31 mouse cellular contexts compared by ENCODE assay signal in genomic region chr2:49656988-49657387, GRCm38 (mm10). TPM values are rescaled to one million over a fixed set of nuclear protein-coding genes. Genes with fewer than 3 reads are reported as not detected.
DNase-seq lines count a peak whose midpoint lies in the region; ATAC-seq and TF ChIP-seq lines count a peak whose summit lies in the region.
"Had no signal": no experiment of that assay in that cellular context is flagged by ENCODE, and none has a peak within 500 bp of the region (broad histone marks: within the 10 kb centered on the region; RNA-seq: fewer than 3 reads in every experiment).

No protein-coding gene starts in this region.

- H3K27me3 ChIP-seq in neural tube, embryonic 15.5 days (replicated peaks): no peaks in the 10 kb centered on the region
- H3K27me3 ChIP-seq in stomach, postnatal 0 days (ENCODE audit: control insufficient read depth, insufficient read depth, low read length): no peaks in the 10 kb centered on the region
- H3K27me3 ChIP-seq: embryonic facial prominence, embryonic 13.5 days; forebrain, embryonic 15.5 days; heart, embryonic 13.5 days; hindbrain, embryonic 12.5 days; kidney, embryonic 15.5 days; limb, embryonic 15.5 days; neural tube, embryonic 12.5 days had no signal

- H3K4me1 ChIP-seq in neural tube, embryonic 15.5 days: peaks cover 72% of the 10 kb centered on the region
- H3K4me1 ChIP-seq in stomach, postnatal 0 days (replicated peaks; ENCODE audit: control insufficient read depth, insufficient read depth): no peaks in the 10 kb centered on the region

- no peak overlapping the region for H3K9ac ChIP-seq in neural tube, embryonic 15.5 days (replicated peaks)
- no peak overlapping the region for H3K9ac ChIP-seq in stomach, postnatal 0 days (ENCODE audit: low read length)
- H3K9ac ChIP-seq: embryonic facial prominence, embryonic 13.5 days; forebrain, embryonic 15.5 days; heart, embryonic 13.5 days; hindbrain, embryonic 12.5 days; kidney, embryonic 15.5 days; limb, embryonic 15.5 days; neural tube, embryonic 12.5 days had no signal

- intact Hi-C loops in heart, postnatal 14 days (cut with DNase I): no loop called here

- H3K27ac ChIP-seq in layer of hippocampus, adult 2 months: peak overlapping the region; percentile 39; the same call in 1 of the 2 replicates
- H3K27ac ChIP-seq in neural tube, embryonic 15.5 days (replicated peaks): no peak overlapping the region
- H3K27ac ChIP-seq in stomach, postnatal 0 days (replicated peaks): no peak overlapping the region
- H3K27ac ChIP-seq: embryonic facial prominence, embryonic 13.5 days; forebrain, embryonic 10.5 days; forebrain, embryonic 15.5 days; gastrocnemius, adult 2 months; heart, adult 2 months; heart, embryonic 13.5 days; hindbrain, embryonic 12.5 days; hindbrain, postnatal 0 days; kidney, embryonic 15.5 days; limb, embryonic 10.5 days; limb, embryonic 15.5 days; macrophage; neural tube, embryonic 12.5 days had no signal

- WGBS in neural tube, embryonic 15.5 days: 90% methylated on average over 2 of the region's 2 CpGs
- WGBS in stomach, postnatal 0 days: 83% methylated on average over 2 of the region's 2 CpGs

- H3K4me2 ChIP-seq in neural tube, embryonic 15.5 days: no peak overlapping the region
- H3K4me2 ChIP-seq in stomach, postnatal 0 days (replicated peaks; ENCODE audit: low read depth): no peak overlapping the region
- H3K4me2 ChIP-seq: embryonic facial prominence, embryonic 13.5 days; forebrain, embryonic 15.5 days; heart, embryonic 13.5 days; hindbrain, embryonic 12.5 days; kidney, embryonic 15.5 days; limb, embryonic 15.5 days; neural tube, embryonic 12.5 days had no signal

- TF ChIP-seq EP300 in stomach, postnatal 0 days (optimal IDR thresholded peaks at IDR 0.05): no peak

- DNase-seq in heart, adult 11 months: peak; percentile 77
- DNase-seq in heart, postnatal 14 days: no peak
- DNase-seq in layer of hippocampus, adult 2 months (ENCODE audit: low spot score in 2 of 2): no peak
- no peak for DNase-seq in layer of hippocampus, postnatal 36 days
- DNase-seq in neural tube, embryonic 10.5 days (ENCODE audit: extremely low spot score, low spot score): peak; percentile 5
- DNase-seq in stomach, postnatal 0 days (ENCODE audit: low spot score): no peak
- DNase-seq in thymus, postnatal 14 days: no peak
- DNase-seq: adrenal gland, postnatal 25 days; cerebellum, postnatal 36 days; embryo, embryonic 11 days; gastrocnemius, adult 2 months; gastrocnemius, postnatal 36 days; heart, adult 2 months; kidney, postnatal 4 days; lung, postnatal 10 days; midbrain, embryonic 14.5 days; right cerebral cortex, postnatal 4 days; thymus, postnatal 25 days had no signal

- TF ChIP-seq CTCF in layer of hippocampus, adult 2 months (conservative IDR thresholded peaks at IDR 0.05): no peak
- 0 out of 2 replicates have a peak, but pooled peaks have one; percentile 15 for TF ChIP-seq CTCF in stomach, postnatal 0 days (IDR thresholded peaks at IDR 0.05; ENCODE audit: low read depth)

- no peak for ATAC-seq in neural tube, embryonic 15.5 days (ENCODE audit: low FRiP score)
- no peak for ATAC-seq in stomach, postnatal 0 days (ENCODE audit: low FRiP score, low TSS enrichment)
- ATAC-seq: forebrain, embryonic 15.5 days; hindbrain, postnatal 0 days; intestine, embryonic 16.5 days had no signal

- no peaks in the 10 kb centered on the region for H3K36me3 ChIP-seq in neural tube, embryonic 15.5 days
- H3K36me3 ChIP-seq in stomach, postnatal 0 days (ENCODE audit: control insufficient read depth, insufficient read depth, low read length): no peaks in the 10 kb centered on the region
- H3K36me3 ChIP-seq: embryonic facial prominence, embryonic 13.5 days; heart, embryonic 13.5 days; kidney, embryonic 15.5 days; limb, embryonic 15.5 days had no signal

- no peaks in the 10 kb centered on the region for H3K9me3 ChIP-seq in neural tube, embryonic 15.5 days (replicated peaks)
- no peaks in the 10 kb centered on the region for H3K9me3 ChIP-seq in stomach, postnatal 0 days (ENCODE audit: control insufficient read depth, low read length)
- H3K9me3 ChIP-seq: embryonic facial prominence, embryonic 13.5 days; forebrain, embryonic 10.5 days; forebrain, embryonic 15.5 days; heart, embryonic 13.5 days; hindbrain, embryonic 12.5 days; kidney, embryonic 15.5 days; limb, embryonic 10.5 days; limb, embryonic 15.5 days; neural tube, embryonic 12.5 days had no signal

- no peak overlapping the region for H3K4me3 ChIP-seq in layer of hippocampus, adult 2 months
- no peak overlapping the region for H3K4me3 ChIP-seq in neural tube, embryonic 15.5 days (replicated peaks)
- H3K4me3 ChIP-seq in stomach, postnatal 0 days (ENCODE audit: low read depth, low read length): no peak overlapping the region
- H3K4me3 ChIP-seq: embryonic facial prominence, embryonic 13.5 days; forebrain, embryonic 10.5 days; forebrain, embryonic 15.5 days; gastrocnemius, adult 2 months; heart, adult 2 months; heart, embryonic 13.5 days; hindbrain, embryonic 12.5 days; kidney, embryonic 15.5 days; limb, embryonic 10.5 days; limb, embryonic 15.5 days; neural tube, embryonic 12.5 days had no signal

RNA-seq across cellular contexts. Expression of gene Kif5c, which starts 37.9 kb away (rescaled TPM):
- under 1 TPM; 0.79 to 0.80 TPM for total RNA-seq in heart, postnatal 14 days (2021)
- total RNA-seq in layer of hippocampus, adult 2 months (2021): 100 to 1,000 TPM; 467 to 553 TPM
- total RNA-seq in layer of hippocampus, postnatal 36 days (2021): 100 to 1,000 TPM; 500 to 512 TPM
- polyA plus RNA-seq in neural tube, embryonic 15.5 days (2015; fragmentation: Nextera tagmentation; extraction: Ambion mirVana): 152 and 181 TPM in 2 replicates
- 2.8 TPM in 2 replicates for polyA plus RNA-seq in stomach, postnatal 0 days (2015; fragmentation: Nextera tagmentation; extraction: Ambion mirVana)

Comparison
In these comparisons a context has a peak if more than half of its experiments do, and no peak if none do; other contexts are left out.
1. DNase-seq: peak in heart, adult 11 months (single experiment) and neural tube, embryonic 10.5 days (single experiment); none in heart, postnatal 14 days (0 of 2), layer of hippocampus, adult 2 months (0 of 2), layer of hippocampus, postnatal 36 days (0 of 2), stomach, postnatal 0 days (single experiment) and thymus, postnatal 14 days (single experiment).
2. RNA of gene Kif5c, which starts 37.9 kb away (total RNA-seq): 467 to 553 TPM in layer of hippocampus, adult 2 months and 500 to 512 TPM in layer of hippocampus, postnatal 36 days; 0.79 to 0.80 TPM in heart, postnatal 14 days; every median in the first group is over 100 times any median in the second.